Mouse (Mus musculus) kidney, adult 2 months (tissue): ENCODE data around the gene Gsk3a.

ENCODE experiments used
- CTCF ChIP-seq: fragments of 200-500 bp; conservative IDR thresholded peaks from 2 replicates; pipeline ENCODE4 v1.5.1; 2011; ENCODE audit warnings: low read depth, mild to moderate bottlenecking, control low read depth, low read length, moderate library complexity, mixed read lengths; ENCODE audit not compliant: insufficient read depth, insufficient read length
- POLR2A ChIP-seq: fragments of 200-500 bp; IDR thresholded peaks from one replicate; pipeline ENCODE4 v1.6.1; 2011; ENCODE audit warnings: low read depth, low read length, control low read depth

GRCm38 (mm10) chr7:25217653-25218395, 19.8 kb downstream of the Gsk3a start:
- no peak for TF ChIP-seq POLR2A
- no peak for TF ChIP-seq CTCF
